Mouse (Mus musculus): ENCODE data around the gene Foxo4. TPM values are rescaled to one million over a fixed set of nuclear protein-coding genes. Genes with fewer than 3 reads are reported as not detected.
A peak's percentile ranks its signal among the peaks of the same experiment; 100 is the strongest.

Gene Foxo4
- polyA plus RNA-seq, 1 experiment from 2014 or later = 0.73 TPM

GRCm38 (mm10) chrX:101287543-101287942 lies 33.2 kb downstream of the Foxo4 start:
- WGBS = 92% methylated on average over 3 of the region's 3 CpGs
- Histone ChIP-seq H3K4me3 (replicated peaks; ENCODE audit: low read length) (no peak overlapping the region), H3K27me3 (replicated peaks; ENCODE audit: control insufficient read depth, insufficient read depth, low read length) (no peaks in the 10 kb centered on the region), H3K9ac (replicated peaks; ENCODE audit: low read depth, low read length) (no peak overlapping the region), H3K4me2 (ENCODE audit: low read length) (no peak overlapping the region), H3K9me3 (ENCODE audit: control insufficient read depth, low read length) (no peaks in the 10 kb centered on the region), H3K36me3 (ENCODE audit: control insufficient read depth, insufficient read depth) (peaks cover 3% of the 10 kb centered on the region; the same call in 1 of the 2 replicates), H3K4me1 (replicated peaks; ENCODE audit: control insufficient read depth, insufficient read depth, low read length) (no peaks in the 10 kb centered on the region), H3K27ac (ENCODE audit: low read length) (no peak overlapping the region)
- ATAC-seq = no peak

GRCm38 (mm10) chrX:101288432-101288831 lies 34.1 kb downstream of the Foxo4 start:
- no peak overlapping the region for H3K4me3 ChIP-seq (replicated peaks; ENCODE audit: low read length)
- H3K9ac ChIP-seq (replicated peaks; ENCODE audit: low read depth, low read length) = no peak overlapping the region
- H3K27me3 ChIP-seq (replicated peaks; ENCODE audit: control insufficient read depth, insufficient read depth, low read length) = no peaks in the 10 kb centered on the region
- no peak overlapping the region for H3K4me2 ChIP-seq (ENCODE audit: low read length)
- peaks cover 3% of the 10 kb centered on the region; the same call in 1 of the 2 replicates for H3K36me3 ChIP-seq (ENCODE audit: control insufficient read depth, insufficient read depth)
- H3K4me1 ChIP-seq (replicated peaks; ENCODE audit: control insufficient read depth, insufficient read depth, low read length) = no peaks in the 10 kb centered on the region
- WGBS = 94% methylated on average over 6 of the region's 6 CpGs
- no peak for ATAC-seq
- no peaks in the 10 kb centered on the region for H3K9me3 ChIP-seq (ENCODE audit: control insufficient read depth, low read length)
- H3K27ac ChIP-seq (ENCODE audit: low read length) = no peak overlapping the region

GRCm38 (mm10) chrX:101289037-101289436 lies 34.7 kb downstream of the Foxo4 start:
- H3K27me3 ChIP-seq (replicated peaks; ENCODE audit: control insufficient read depth, insufficient read depth, low read length) = no peaks in the 10 kb centered on the region
- no peaks in the 10 kb centered on the region for H3K4me1 ChIP-seq (replicated peaks; ENCODE audit: control insufficient read depth, insufficient read depth, low read length)
- H3K36me3 ChIP-seq (ENCODE audit: control insufficient read depth, insufficient read depth) = peaks cover 3% of the 10 kb centered on the region; the same call in 1 of the 2 replicates
- no peaks in the 10 kb centered on the region for H3K9me3 ChIP-seq (ENCODE audit: control insufficient read depth, low read length)
- 92% methylated on average over 7 of the region's 7 CpGs for WGBS
- ATAC-seq = no peak
- no peak overlapping the region for H3K4me3 ChIP-seq (replicated peaks; ENCODE audit: low read length)
- no peak overlapping the region for H3K4me2 ChIP-seq (ENCODE audit: low read length)
- H3K9ac ChIP-seq (replicated peaks; ENCODE audit: low read depth, low read length) = no peak overlapping the region
- H3K27ac ChIP-seq (ENCODE audit: low read length) = no peak overlapping the region

GRCm38 (mm10) chrX:101290111-101290510 lies 35.8 kb downstream of the Foxo4 start:
- Histone ChIP-seq H3K9ac (replicated peaks; ENCODE audit: low read depth, low read length) (no peak overlapping the region), H3K9me3 (ENCODE audit: control insufficient read depth, low read length) (no peaks in the 10 kb centered on the region), H3K4me2 (ENCODE audit: low read length) (no peak overlapping the region), H3K27ac (ENCODE audit: low read length) (no peak overlapping the region), H3K4me3 (replicated peaks; ENCODE audit: low read length) (no peak overlapping the region), H3K27me3 (replicated peaks; ENCODE audit: control insufficient read depth, insufficient read depth, low read length) (no peaks in the 10 kb centered on the region), H3K36me3 (ENCODE audit: control insufficient read depth, insufficient read depth) (peaks cover 3% of the 10 kb centered on the region; the same call in 1 of the 2 replicates), H3K4me1 (replicated peaks; ENCODE audit: control insufficient read depth, insufficient read depth, low read length) (no peaks in the 10 kb centered on the region)
- 91% methylated on average over 10 of the region's 10 CpGs for WGBS
- no peak for ATAC-seq

GRCm38 (mm10) chrX:101299055-101299454 lies 44.7 kb downstream of the Foxo4 start, which contains the start of gene Nlgn3:
Gene Nlgn3 (plus strand): TSS chrX:101299168.
- H3K27me3 ChIP-seq (replicated peaks; ENCODE audit: control insufficient read depth, insufficient read depth, low read length) = no peaks in the 10 kb centered on the region
- H3K4me2 ChIP-seq (ENCODE audit: low read length) = peak within 1 kb of the TSS; percentile 54
- peak; percentile 13; the same call in 1 of the 2 replicates for ATAC-seq
- no peaks in the 10 kb centered on the region for H3K9me3 ChIP-seq (ENCODE audit: control insufficient read depth, low read length)
- H3K9ac ChIP-seq (replicated peaks; ENCODE audit: low read depth, low read length) = peak within 1 kb of the TSS; percentile 71
- H3K27ac ChIP-seq (ENCODE audit: low read length) = peak within 1 kb of the TSS; percentile 89
- H3K36me3 ChIP-seq (ENCODE audit: control insufficient read depth, insufficient read depth) = no peaks in the 10 kb centered on the region
- WGBS = 34% methylated on average over 21 of the region's 24 CpGs
- peaks cover 30% of the 10 kb centered on the region for H3K4me1 ChIP-seq (replicated peaks; ENCODE audit: control insufficient read depth, insufficient read depth, low read length)
- peak within 1 kb of the TSS; percentile 65 for H3K4me3 ChIP-seq (replicated peaks; ENCODE audit: low read length)

GRCm38 (mm10) chrX:101299473-101300426 lies 45.4 kb downstream of the Foxo4 start:
- peak overlapping the region; percentile 71 for H3K9ac ChIP-seq (replicated peaks; ENCODE audit: low read depth, low read length)
- no peaks in the 10 kb centered on the region for H3K27me3 ChIP-seq (replicated peaks; ENCODE audit: control insufficient read depth, insufficient read depth, low read length)
- H3K4me2 ChIP-seq (ENCODE audit: low read length) = peak overlapping the region; percentile 54
- H3K27ac ChIP-seq (ENCODE audit: low read length) = peak overlapping the region; percentile 89
- peak; percentile 74 for ATAC-seq
- H3K4me1 ChIP-seq (replicated peaks; ENCODE audit: control insufficient read depth, insufficient read depth, low read length) = peaks cover 31% of the 10 kb centered on the region
- H3K36me3 ChIP-seq (ENCODE audit: control insufficient read depth, insufficient read depth) = no peaks in the 10 kb centered on the region
- WGBS = 26% methylated on average over 8 of the region's 13 CpGs
- H3K9me3 ChIP-seq (ENCODE audit: control insufficient read depth, low read length) = no peaks in the 10 kb centered on the region
- peak overlapping the region; percentile 65 for H3K4me3 ChIP-seq (replicated peaks; ENCODE audit: low read length)

- H3K9me3 ChIP-seq (ENCODE audit: control insufficient read depth, low read length) = no peaks in the 10 kb centered on the region
- H3K4me3 ChIP-seq (replicated peaks; ENCODE audit: low read length) = peak overlapping the region; percentile 65
- no peaks in the 10 kb centered on the region for H3K27me3 ChIP-seq (replicated peaks; ENCODE audit: control insufficient read depth, insufficient read depth, low read length)
- WGBS = 27% methylated on average over 12 of the region's 13 CpGs
- H3K27ac ChIP-seq (ENCODE audit: low read length) = peak overlapping the region; percentile 89
- ATAC-seq = peak; percentile 34
- peak overlapping the region; percentile 54 for H3K4me2 ChIP-seq (ENCODE audit: low read length)
- H3K9ac ChIP-seq (replicated peaks; ENCODE audit: low read depth, low read length) = peak overlapping the region; percentile 71
- H3K4me1 ChIP-seq (replicated peaks; ENCODE audit: control insufficient read depth, insufficient read depth, low read length) = peaks cover 31% of the 10 kb centered on the region
- no peaks in the 10 kb centered on the region for H3K36me3 ChIP-seq (ENCODE audit: control insufficient read depth, insufficient read depth)
Measured at GRCm38 (mm10) chrX:101300427-101301030, 46.2 kb downstream of the Foxo4 start.

- 54% methylated on average over 9 of the region's 9 CpGs for WGBS
- H3K4me3 ChIP-seq (replicated peaks; ENCODE audit: low read length) = peak overlapping the region; percentile 65
- peak overlapping the region; percentile 54 for H3K4me2 ChIP-seq (ENCODE audit: low read length)
- ATAC-seq = no peak
- H3K4me1 ChIP-seq (replicated peaks; ENCODE audit: control insufficient read depth, insufficient read depth, low read length) = peaks cover 31% of the 10 kb centered on the region
- no peak overlapping the region for H3K27ac ChIP-seq (ENCODE audit: low read length)
- H3K9me3 ChIP-seq (ENCODE audit: control insufficient read depth, low read length) = no peaks in the 10 kb centered on the region
- H3K27me3 ChIP-seq (replicated peaks; ENCODE audit: control insufficient read depth, insufficient read depth, low read length) = no peaks in the 10 kb centered on the region
- 0 out of 2 replicates have a peak overlapping the region, but pooled peaks have one; percentile 41 for H3K9ac ChIP-seq (replicated peaks; ENCODE audit: low read depth, low read length)
- H3K36me3 ChIP-seq (ENCODE audit: control insufficient read depth, insufficient read depth) = no peaks in the 10 kb centered on the region
Measured at GRCm38 (mm10) chrX:101301654-101302053, 47.3 kb downstream of the Foxo4 start.

- H3K27me3 ChIP-seq (replicated peaks; ENCODE audit: control insufficient read depth, insufficient read depth, low read length) = no peaks in the 10 kb centered on the region
- H3K4me3 ChIP-seq (replicated peaks; ENCODE audit: low read length) = no peak overlapping the region
- no peak overlapping the region for H3K4me2 ChIP-seq (ENCODE audit: low read length)
- peaks cover 28% of the 10 kb centered on the region for H3K4me1 ChIP-seq (replicated peaks; ENCODE audit: control insufficient read depth, insufficient read depth, low read length)
- no peak overlapping the region for H3K27ac ChIP-seq (ENCODE audit: low read length)
- no peak for ATAC-seq
- no peak overlapping the region for H3K9ac ChIP-seq (replicated peaks; ENCODE audit: low read depth, low read length)
- 41% methylated on average over 2 of the region's 2 CpGs for WGBS
- no peaks in the 10 kb centered on the region; the same call in none of the 2 replicates for H3K36me3 ChIP-seq (ENCODE audit: control insufficient read depth, insufficient read depth)
- H3K9me3 ChIP-seq (ENCODE audit: control insufficient read depth, low read length) = no peaks in the 10 kb centered on the region
Measured at GRCm38 (mm10) chrX:101304646-101305045, 50.3 kb downstream of the Foxo4 start.

All from forebrain, embryonic 16.5 days (tissue).